Comparison of ENCODE assay signal across 34 mouse cellular contexts in the genomic region with DNA sequence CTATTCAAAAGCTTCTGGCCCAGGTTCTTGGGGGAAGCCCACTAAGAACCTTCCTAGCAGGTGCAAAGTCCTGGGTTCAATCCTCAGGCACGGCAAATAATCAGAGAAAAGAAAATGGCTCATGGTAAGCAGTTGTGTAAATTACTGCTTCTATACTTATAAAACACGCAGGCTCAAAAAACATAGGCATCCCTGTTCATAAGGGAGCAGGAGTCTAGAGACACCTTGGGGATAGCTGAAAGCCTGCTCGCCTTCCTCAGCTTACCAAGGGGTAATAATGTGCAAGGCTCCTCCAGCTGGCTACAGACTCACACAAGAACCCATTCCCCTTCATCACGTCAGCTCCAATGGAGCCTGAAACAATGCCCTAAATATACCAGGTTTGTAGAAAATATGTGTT.
"Had no signal": no experiment of that assay in that cellular context is flagged by ENCODE, and none has a peak within 500 bp of the region (broad histone marks: within the 10 kb centered on the region; RNA-seq: fewer than 3 reads in every experiment).

No protein-coding gene starts in this region.

- H3K4me3 ChIP-seq: heart, embryonic 10.5 days; heart, embryonic 12.5 days; heart, embryonic 13.5 days; heart, embryonic 15.5 days; hindbrain, embryonic 10.5 days; hindbrain, embryonic 12.5 days; hindbrain, embryonic 13.5 days; hindbrain, embryonic 15.5 days; intestine, embryonic 15.5 days; kidney, embryonic 15.5 days; layer of hippocampus, adult 2 months had no signal

- H3K9me3 ChIP-seq: heart, embryonic 10.5 days; heart, embryonic 13.5 days; heart, embryonic 15.5 days; hindbrain, embryonic 10.5 days; hindbrain, embryonic 12.5 days; hindbrain, embryonic 13.5 days; hindbrain, embryonic 15.5 days; intestine, embryonic 15.5 days; kidney, embryonic 15.5 days had no signal

- H3K9ac ChIP-seq: heart, embryonic 12.5 days; heart, embryonic 13.5 days; heart, embryonic 15.5 days; hindbrain, embryonic 12.5 days; hindbrain, embryonic 13.5 days; hindbrain, embryonic 14.5 days; hindbrain, embryonic 15.5 days; intestine, embryonic 15.5 days; kidney, embryonic 15.5 days had no signal

- ATAC-seq: hindbrain, embryonic 16.5 days; hindbrain, postnatal 0 days; inflammation-experienced regulatory T-cells, adult 6 months; intestine, embryonic 15.5 days; intestine, embryonic 16.5 days; intestine, postnatal 0 days had no signal

- DNase-seq: heart, postnatal 14 days; heart, postnatal 36 days; heart, postnatal 4 days; kidney, adult 11 months; kidney, adult 18-20 months; kidney, adult 2 months; kidney, adult 8-10 months; kidney, adult 9 months; kidney, postnatal 10 days; kidney, postnatal 14 days; kidney, postnatal 25 days; kidney, postnatal 36 days; kidney, postnatal 4 days; layer of hippocampus, adult 9-11 months; layer of hippocampus, postnatal 36 days had no signal

- H3K27me3 ChIP-seq: heart, embryonic 12.5 days; heart, embryonic 13.5 days; hindbrain, embryonic 13.5 days; hindbrain, embryonic 15.5 days; intestine, embryonic 15.5 days; kidney, embryonic 15.5 days had no signal

- H3K27ac ChIP-seq: heart, embryonic 10.5 days; heart, embryonic 13.5 days; heart, embryonic 15.5 days; hindbrain, embryonic 10.5 days; hindbrain, embryonic 12.5 days; hindbrain, embryonic 13.5 days; hindbrain, embryonic 14.5 days; hindbrain, embryonic 15.5 days; hindbrain, postnatal 0 days; intestine, embryonic 15.5 days; kidney, embryonic 15.5 days; kidney, postnatal 0 days; layer of hippocampus, adult 2 months had no signal

- H3K36me3 ChIP-seq: heart, embryonic 10.5 days; heart, embryonic 12.5 days; heart, embryonic 13.5 days; heart, embryonic 15.5 days; hindbrain, embryonic 10.5 days; hindbrain, embryonic 12.5 days; hindbrain, embryonic 13.5 days; hindbrain, embryonic 15.5 days; intestine, embryonic 15.5 days; kidney, embryonic 15.5 days had no signal

- H3K4me2 ChIP-seq: heart, embryonic 11.5 days; heart, embryonic 12.5 days; heart, embryonic 13.5 days; heart, embryonic 15.5 days; hindbrain, embryonic 12.5 days; hindbrain, embryonic 13.5 days; hindbrain, embryonic 14.5 days; hindbrain, embryonic 15.5 days; intestine, embryonic 15.5 days; kidney, embryonic 15.5 days had no signal

- H3K4me1 ChIP-seq: heart, embryonic 10.5 days; hindbrain, embryonic 13.5 days; hindbrain, embryonic 15.5 days; intestine, embryonic 15.5 days had no signal
